Comparison of ENCODE assay signal across 24 mouse cellular contexts in the genomic region with DNA sequence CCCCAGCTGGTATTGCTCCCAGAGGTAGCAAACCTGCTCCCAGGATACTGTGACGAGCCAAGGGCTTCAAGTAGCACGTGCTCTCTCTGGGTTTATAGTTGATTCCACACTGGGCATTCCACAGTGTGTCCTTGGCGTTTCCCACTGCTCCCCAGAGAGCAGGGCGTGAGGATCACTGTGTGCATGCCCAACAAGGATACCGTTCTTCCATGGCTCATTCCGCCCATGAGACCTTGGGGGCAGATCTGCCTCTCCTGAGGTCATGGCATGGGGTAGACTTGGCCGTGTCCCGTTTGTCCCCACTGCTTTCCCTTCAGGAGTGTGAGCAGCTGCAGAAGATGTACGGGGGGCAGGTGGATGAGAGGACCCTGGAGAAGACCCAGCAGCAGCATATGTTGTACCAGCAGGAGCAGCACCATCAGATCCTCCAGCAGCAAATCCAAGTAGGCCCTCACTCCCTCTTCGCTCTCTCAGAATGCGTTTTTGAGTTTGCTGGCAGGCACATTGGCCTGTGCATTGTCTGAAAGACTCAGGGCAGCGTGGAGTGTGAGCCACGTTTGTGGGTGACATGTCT. TPM values are rescaled to one million over a fixed set of nuclear protein-coding genes. Genes with fewer than 3 reads are reported as not detected.
DNase-seq lines count a peak whose midpoint lies in the region; ATAC-seq lines count a peak whose summit lies in the region.
"Had no signal": no experiment of that assay in that cellular context is flagged by ENCODE, and none has a peak within 500 bp of the region (broad histone marks: within the 10 kb centered on the region; RNA-seq: fewer than 3 reads in every experiment).

No protein-coding gene starts in this region.

- ATAC-seq in embryonic facial prominence, embryonic 13.5 days (ENCODE audit: insufficient number of reproducible peaks, insufficient read depth, low FRiP score, low TSS enrichment, low read depth), result no peak
- ATAC-seq: forebrain, embryonic 15.5 days; hindbrain, postnatal 0 days had no signal

- no peak overlapping the region for H3K4me3 ChIP-seq in embryonic facial prominence, embryonic 13.5 days
- H3K4me3 ChIP-seq: erythroblast, embryonic 14.5 days; forebrain, embryonic 15.5 days; heart, embryonic 13.5 days; layer of hippocampus, adult 2 months; left cerebral cortex, adult 2 months; neural tube, embryonic 12.5 days had no signal

- no peaks in the 10 kb centered on the region for H3K27me3 ChIP-seq in embryonic facial prominence, embryonic 13.5 days
- H3K27me3 ChIP-seq: forebrain, embryonic 15.5 days; heart, embryonic 13.5 days; neural tube, embryonic 12.5 days had no signal

- no peaks in the 10 kb centered on the region for H3K9me3 ChIP-seq in embryonic facial prominence, embryonic 13.5 days
- H3K9me3 ChIP-seq: forebrain, embryonic 15.5 days; heart, embryonic 13.5 days; neural tube, embryonic 12.5 days had no signal

- H3K4me1 ChIP-seq in embryonic facial prominence, embryonic 13.5 days, result peaks cover 19% of the 10 kb centered on the region
- H3K4me1 ChIP-seq: forebrain, embryonic 15.5 days; neural tube, embryonic 12.5 days had no signal

- H3K27ac ChIP-seq in embryonic facial prominence, embryonic 13.5 days, result peak overlapping the region; percentile 13; the same call in 1 of the 2 replicates
- H3K27ac ChIP-seq: forebrain, embryonic 15.5 days; heart, embryonic 13.5 days; hindbrain, postnatal 0 days; layer of hippocampus, adult 2 months; left cerebral cortex, adult 2 months; neural tube, embryonic 12.5 days had no signal

- peak; percentile 81 for DNase-seq in heart, adult 11 months
- DNase-seq in heart, postnatal 4 days, result no peak
- DNase-seq in cerebellum, adult 9-10 months, result peak; percentile 66
- peak; percentile 68 for DNase-seq in testis, postnatal 10 days (ENCODE audit: low spot score)
- no peak for DNase-seq in frontal cortex, postnatal 10 days (ENCODE audit: low spot score in 2 of 2)
- DNase-seq in urinary bladder, postnatal 36 days (ENCODE audit: low spot score in 2 of 2), result no peak
- DNase-seq: heart, postnatal 36 days; kidney, adult 18-20 months; kidney, postnatal 10 days; liver; lung, adult 18-20 months; thymus, adult 18-20 months had no signal

- WGBS in embryonic facial prominence, embryonic 13.5 days, result 65% methylated on average over 13 of the region's 13 CpGs

- H3K4me2 ChIP-seq in embryonic facial prominence, embryonic 13.5 days, result no peak overlapping the region
- H3K4me2 ChIP-seq: forebrain, embryonic 15.5 days; heart, embryonic 13.5 days; neural tube, embryonic 12.5 days had no signal

- H3K36me3 ChIP-seq in embryonic facial prominence, embryonic 13.5 days, result peaks cover 69% of the 10 kb centered on the region

- no peak overlapping the region for H3K9ac ChIP-seq in embryonic facial prominence, embryonic 13.5 days
- H3K9ac ChIP-seq: forebrain, embryonic 15.5 days; heart, embryonic 13.5 days; neural tube, embryonic 12.5 days had no signal

RNA-seq across cellular contexts. Expression of gene Apoa1, which starts 19.9 kb away (rescaled TPM):
- under 1 TPM; 0.45 to 0.61 TPM for total RNA-seq in heart, postnatal 4 days (2021)
- polyA plus RNA-seq in embryonic facial prominence, embryonic 13.5 days (2015; fragmentation: Nextera tagmentation; extraction: Ambion mirVana), result 1.3 and 69.1 TPM in 2 replicates
- total RNA-seq: granulocyte monocyte progenitor cell, adult 5-6 weeks; heart, postnatal 36 days; layer of hippocampus, adult 2 months; left cerebral cortex, adult 2 months; megakaryocyte-erythroid progenitor cell, adult 5-6 weeks had no signal

RNA-seq across cellular contexts. Expression of gene Apoc3, which starts 26.9 kb away (rescaled TPM):
- not detected for total RNA-seq in heart, postnatal 4 days (2021)
- 0.92 TPM in 1 of 2 replicates, not detected in the other for polyA plus RNA-seq in embryonic facial prominence, embryonic 13.5 days (2015; fragmentation: Nextera tagmentation; extraction: Ambion mirVana)
- total RNA-seq: ES-E14; granulocyte monocyte progenitor cell, adult 5-6 weeks; heart, postnatal 36 days; hindbrain, postnatal 0 days; megakaryocyte-erythroid progenitor cell, adult 5-6 weeks; midbrain, postnatal 0 days had no signal
- polyA plus RNA-seq: erythroblast, embryonic 14.5 days; forebrain, embryonic 15.5 days; heart, embryonic 13.5 days; hindbrain, postnatal 0 days; midbrain, postnatal 0 days; neural tube, embryonic 12.5 days had no signal

RNA-seq across cellular contexts. Expression of gene Apoa4, which starts 32.0 kb away (rescaled TPM):
- not detected for total RNA-seq in heart, postnatal 4 days (2021)
- 0.47 TPM in 1 of 2 replicates, not detected in the other for polyA plus RNA-seq in embryonic facial prominence, embryonic 13.5 days (2015; fragmentation: Nextera tagmentation; extraction: Ambion mirVana)
- total RNA-seq: ES-E14; granulocyte monocyte progenitor cell, adult 5-6 weeks; heart, postnatal 36 days; hindbrain, postnatal 0 days; layer of hippocampus, adult 2 months; left cerebral cortex, adult 2 months; megakaryocyte-erythroid progenitor cell, adult 5-6 weeks; midbrain, postnatal 0 days had no signal
- polyA plus RNA-seq: erythroblast, embryonic 14.5 days; forebrain, embryonic 15.5 days; heart, embryonic 13.5 days; hindbrain, postnatal 0 days; midbrain, postnatal 0 days; neural tube, embryonic 12.5 days had no signal

RNA-seq across cellular contexts. Expression of gene Apoa5, which starts 59.9 kb away (rescaled TPM):
- total RNA-seq in heart, postnatal 4 days (2021), result not detected
- not detected in 2 replicates for polyA plus RNA-seq in embryonic facial prominence, embryonic 13.5 days (2015; fragmentation: Nextera tagmentation; extraction: Ambion mirVana)
- total RNA-seq: granulocyte monocyte progenitor cell, adult 5-6 weeks; heart, postnatal 36 days; layer of hippocampus, adult 2 months; left cerebral cortex, adult 2 months; megakaryocyte-erythroid progenitor cell, adult 5-6 weeks; midbrain, postnatal 0 days had no signal
- polyA plus RNA-seq: erythroblast, embryonic 14.5 days; forebrain, embryonic 15.5 days; heart, embryonic 13.5 days; hindbrain, postnatal 0 days; midbrain, postnatal 0 days; neural tube, embryonic 12.5 days had no signal

Comparison
In these comparisons a context has a peak if more than half of its experiments do, and no peak if none do; other contexts are left out.
1. DNase-seq: peak in heart, adult 11 months (single experiment), cerebellum, adult 9-10 months (single experiment) and testis, postnatal 10 days (single experiment); none in heart, postnatal 4 days (single experiment), frontal cortex, postnatal 10 days (0 of 2) and urinary bladder, postnatal 36 days (0 of 2).